Mouse (Mus musculus) spleen, postnatal 4 days (tissue): ENCODE measurements around the gene Tsga10ip.
A peak's percentile ranks its signal among the peaks of the same experiment; 100 is the strongest.
"Not testable (repeated sequence)": the region's sequence is repeated elsewhere in the genome, so short reads cannot be mapped to it uniquely, and the experiment has no call there.

Experiments
- DNase-seq, 2 experiments: peaks; one replicate each; pipeline ENCODE4 v3.0.0; 2022; ENCODE audit warnings: low spot score in 2 of 2

Gene Tsga10ip

DNA sequence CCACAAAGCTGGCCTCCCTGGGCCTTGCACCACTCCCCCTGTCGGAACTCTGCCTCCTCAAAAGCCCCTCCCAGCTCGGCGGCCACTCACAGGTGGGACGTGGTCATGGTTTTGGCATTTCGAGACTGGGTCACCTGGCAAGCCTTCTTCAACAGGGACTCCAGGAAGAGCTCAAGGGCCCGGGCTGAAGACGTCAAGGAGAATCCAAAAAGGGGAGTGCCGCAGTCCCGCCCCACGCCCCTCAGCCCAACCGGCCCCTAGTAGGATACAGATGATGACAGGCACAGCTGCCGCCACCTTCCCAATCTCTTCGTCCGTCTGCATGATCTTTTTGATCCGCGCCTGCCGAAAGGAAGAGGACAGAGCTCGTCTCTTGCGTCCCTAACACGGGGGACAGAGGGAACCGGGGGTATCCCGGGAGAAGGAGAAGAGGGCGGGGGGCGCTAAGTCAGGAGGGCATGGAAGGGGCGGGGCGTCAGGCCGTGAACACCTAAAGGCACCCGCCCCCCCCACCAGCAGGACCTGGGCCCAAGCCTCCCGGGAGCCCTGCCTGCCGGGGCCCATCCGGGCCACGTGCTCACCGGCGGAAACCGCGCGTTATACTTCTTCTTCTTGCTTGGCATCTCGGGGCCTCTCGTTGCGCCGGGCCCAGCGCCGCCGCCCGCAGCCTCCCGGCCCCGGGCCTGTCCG, 21.9 kb upstream of the Tsga10ip start:
- peak; percentile 67 to 86 for DNase-seq

DNA sequence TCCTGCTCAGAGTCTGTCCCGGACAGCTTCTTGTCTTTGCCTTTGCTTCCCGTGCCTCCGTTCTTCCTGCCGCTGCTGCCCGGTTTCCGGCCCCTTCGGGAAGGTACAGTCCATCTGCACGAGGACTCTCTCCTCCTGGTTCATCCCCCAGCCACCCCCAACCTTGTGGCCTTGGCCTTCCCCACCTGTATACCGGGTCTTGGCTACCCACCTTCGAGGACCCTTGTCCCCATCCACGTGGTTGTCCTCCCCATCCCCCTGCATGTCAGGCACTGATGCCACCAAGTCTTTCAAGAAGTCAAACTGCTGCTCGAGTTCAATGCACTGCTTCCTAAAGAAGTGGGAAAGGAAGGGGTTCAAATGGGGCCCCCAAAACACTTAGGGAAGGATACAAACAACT, 21.2 kb upstream of the Tsga10ip start:
- peak in 1 of 2 experiments; percentile 65 for DNase-seq

DNA sequence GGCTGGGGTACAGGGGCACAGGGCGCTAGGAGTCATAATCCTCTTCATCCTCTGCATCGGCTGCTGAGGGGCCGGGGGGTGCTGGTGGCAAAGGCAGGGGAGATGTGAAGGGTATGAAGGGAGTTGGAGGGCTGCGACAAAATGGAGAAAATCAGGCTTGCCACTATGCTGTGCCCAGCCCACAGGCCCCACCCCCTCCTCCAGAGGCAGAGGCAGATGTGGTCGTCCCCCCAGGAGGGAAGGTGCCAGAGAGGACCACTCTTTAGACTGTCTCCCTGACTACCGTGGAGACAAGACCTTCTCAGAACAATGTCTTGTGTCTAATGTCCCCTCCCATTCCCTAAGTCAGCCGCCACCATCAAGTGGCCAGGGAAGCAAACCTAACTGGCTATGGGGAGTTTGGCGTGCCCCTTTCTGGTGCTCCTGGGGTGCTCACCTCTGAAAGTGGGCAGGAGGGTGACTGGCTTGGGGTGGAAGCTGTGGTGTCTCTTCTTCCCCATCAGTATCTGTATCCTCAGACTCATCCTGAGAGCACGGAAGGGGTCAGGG, 20.6 kb upstream of the Tsga10ip start:
- DNase-seq, result no peak

DNA sequence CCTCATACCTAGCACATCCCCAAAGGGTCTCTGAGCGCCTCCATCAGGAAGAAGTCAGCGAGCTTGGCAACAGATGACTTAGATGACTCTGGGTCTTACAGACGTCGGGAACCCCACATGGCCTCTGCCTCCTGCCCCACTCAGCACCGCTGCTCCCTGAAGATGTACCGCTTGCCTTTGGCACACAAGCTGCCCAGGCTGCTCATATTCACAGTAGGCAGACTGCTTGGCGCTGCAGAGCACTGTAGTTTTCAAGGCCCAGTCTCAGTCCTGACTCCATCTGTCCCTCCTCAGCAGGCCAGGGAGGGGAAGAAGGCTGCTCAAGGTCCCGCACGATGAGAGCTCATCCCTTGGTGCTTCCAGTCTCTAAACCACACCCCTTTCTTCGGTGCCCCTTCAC, 19.9 kb upstream of the Tsga10ip start:
- DNase-seq, result no peak

DNA sequence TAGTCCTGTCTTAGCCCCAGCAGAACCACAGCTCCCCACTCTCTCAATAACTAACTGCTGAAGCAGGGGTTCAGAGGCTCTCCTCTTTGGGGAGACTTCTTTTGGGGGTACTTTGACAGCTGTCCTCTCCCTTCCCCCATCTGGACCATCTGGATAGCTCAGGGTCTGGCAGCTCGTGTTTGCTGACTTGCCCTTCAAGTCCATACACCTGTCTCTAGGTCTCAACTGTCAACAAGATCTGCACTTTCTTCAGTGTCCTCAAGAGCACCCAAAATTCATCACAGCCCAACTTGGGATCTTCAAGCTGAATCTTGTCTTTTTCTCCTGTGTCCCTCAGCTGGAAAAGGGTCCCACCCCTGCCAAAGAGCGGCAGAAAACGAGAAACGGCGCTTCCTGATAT, 19.5 kb upstream of the Tsga10ip start:
- no peak for DNase-seq

DNA sequence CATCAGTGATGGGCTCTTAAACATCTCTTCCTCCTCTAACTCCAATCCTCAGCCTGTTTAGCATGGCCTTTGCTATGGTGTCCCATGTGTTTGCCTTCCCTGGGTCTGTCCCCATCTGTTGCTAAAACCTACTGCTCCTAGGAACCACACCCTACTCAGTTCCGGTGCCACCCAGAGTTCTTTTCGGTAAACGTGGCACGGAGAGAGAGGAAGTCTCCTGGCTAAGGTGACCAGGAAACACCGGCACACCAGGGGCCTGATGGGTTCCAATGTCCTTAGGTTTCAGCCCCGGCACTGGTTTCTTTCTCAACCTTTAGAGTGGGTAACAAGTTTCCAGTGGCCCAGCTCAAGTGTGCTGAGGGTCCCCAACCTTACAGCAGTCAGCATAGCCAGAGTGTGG, 18.3 kb upstream of the Tsga10ip start:
- DNase-seq, result no peak

DNA sequence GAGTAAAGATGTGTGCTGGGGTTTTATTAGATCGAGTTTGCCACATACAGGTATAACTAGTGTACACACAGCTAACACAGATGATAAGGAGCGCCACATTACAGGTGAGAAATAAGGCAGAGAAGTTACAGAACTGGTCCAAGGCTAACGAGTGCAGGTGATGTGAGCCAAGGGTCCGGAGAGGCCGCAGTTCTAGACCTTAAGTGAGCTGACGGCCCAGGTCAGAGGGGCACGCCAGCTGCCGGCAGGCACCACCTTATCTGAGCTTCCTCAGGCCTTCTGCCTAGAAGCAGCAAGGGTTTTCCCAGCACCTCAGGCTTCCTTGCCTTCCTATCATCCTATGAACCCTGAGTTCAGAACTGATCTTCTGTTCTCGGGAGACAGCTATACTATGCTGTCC, 17.3 kb upstream of the Tsga10ip start:
- DNase-seq, result no peak

DNA sequence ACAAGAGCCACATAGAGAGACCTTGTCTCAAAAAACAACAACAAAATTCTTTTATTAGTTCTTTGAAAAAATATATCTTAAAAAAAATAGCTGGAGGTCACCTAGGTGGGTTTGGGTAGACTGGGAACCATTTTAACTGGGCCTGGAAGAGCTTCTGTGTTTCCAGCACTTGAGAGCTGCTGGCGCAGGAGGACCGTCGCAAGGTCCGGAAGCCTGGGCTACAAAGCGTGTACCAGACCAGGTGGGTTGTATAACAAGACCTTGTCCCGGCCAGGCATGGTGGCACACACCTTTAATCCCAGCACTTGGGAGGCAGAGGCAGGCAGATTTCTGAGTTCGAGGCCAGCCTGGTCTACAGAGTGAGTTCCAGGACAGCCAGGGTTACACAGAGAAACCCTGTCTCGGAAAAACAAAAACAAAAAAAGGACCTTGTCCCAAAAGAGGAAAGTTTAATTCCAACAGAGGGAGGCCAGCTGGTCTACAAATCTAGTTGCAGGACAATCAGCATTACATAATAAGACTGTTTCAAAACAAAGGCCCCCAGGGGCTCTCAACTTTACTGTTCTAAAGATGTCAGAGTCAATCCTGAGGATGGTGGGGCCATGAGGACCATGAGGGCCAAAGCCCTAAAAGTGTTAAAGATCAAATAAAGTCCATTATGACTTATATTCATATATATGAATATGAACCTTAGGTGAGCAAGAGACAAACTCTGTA, 16.6 kb upstream of the Tsga10ip start:
- no peak for DNase-seq

DNA sequence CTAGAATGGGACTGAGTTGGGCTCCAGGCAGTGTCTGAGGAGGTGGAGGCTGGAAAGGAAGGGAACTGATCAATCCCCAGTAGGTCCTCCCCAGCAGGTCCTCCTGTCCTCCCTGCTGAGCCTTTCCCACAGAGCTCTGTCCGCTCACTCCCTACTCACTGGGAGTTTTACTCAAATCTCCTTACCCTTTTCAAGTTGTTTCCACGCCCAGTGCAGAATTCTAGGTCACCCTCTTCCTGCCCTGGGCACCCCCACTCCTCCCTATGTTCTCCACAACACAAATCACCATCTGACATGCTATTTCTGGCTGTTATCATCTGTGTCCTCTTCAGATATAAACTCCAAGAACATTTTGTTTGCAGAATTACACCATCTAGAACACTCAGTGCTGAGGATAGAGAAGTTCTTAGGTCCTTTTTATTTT, 12.2 kb upstream of the Tsga10ip start:
- DNase-seq, result no peak

DNA sequence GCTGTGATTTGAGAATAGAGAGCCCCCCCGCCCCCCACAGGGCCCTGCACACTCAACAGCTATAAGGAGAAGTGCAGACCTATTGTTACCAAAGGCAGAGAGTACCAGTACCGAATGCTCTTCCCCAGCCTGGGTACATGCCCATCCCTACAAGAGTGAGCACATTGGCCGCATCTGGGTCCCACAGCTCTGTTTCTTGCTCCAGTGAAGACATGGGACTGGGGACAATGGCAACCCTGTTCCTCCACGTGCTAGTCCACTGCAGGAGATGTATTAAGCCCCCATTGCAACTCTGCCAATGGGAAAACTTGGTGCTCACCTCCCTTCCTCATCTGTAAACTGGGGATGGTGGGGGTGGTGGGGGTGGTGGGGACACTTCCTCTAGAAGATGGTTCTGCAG, 11.5 kb upstream of the Tsga10ip start:
- DNase-seq, result no peak

DNA sequence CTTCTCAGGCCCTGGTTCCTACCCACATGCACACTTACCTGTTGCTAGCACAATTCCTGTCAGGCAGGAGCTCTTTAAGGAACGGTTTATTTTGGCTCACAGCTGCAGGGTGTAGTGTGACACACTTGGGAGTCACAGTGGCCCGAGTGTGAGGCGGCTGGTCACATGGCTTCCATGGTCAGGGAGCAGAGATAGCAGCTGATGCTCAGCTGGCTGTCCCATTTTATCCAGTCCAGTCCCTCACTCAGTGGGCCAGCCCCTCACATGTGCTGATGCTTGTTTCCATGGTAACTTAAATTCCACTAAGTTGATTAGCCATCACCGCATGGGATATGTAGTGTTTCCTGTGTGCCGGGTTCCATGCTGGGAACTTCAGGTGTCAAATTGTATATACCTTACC, 9.6 kb upstream of the Tsga10ip start:
- DNase-seq, result no peak

DNA sequence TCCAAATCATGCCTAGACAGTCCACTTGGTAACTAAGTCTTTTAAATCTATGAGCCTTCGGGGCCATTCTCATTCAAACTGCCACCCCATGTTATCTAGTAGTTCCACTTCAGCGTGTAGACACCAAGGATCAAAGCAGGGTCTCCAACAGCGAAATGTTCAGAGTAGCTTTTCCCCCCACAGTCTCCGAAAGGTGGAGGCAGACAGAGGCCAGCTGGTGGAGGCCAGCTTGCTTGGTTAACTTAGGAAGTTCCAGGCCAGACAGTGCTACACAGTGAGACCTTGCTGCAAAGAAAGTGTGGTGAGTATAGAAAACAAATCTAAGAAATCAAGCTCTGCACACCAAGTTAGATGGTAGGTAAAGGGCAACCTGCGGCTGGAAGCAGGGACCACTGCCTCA, 8.3 kb upstream of the Tsga10ip start:
- DNase-seq, result no peak

DNA sequence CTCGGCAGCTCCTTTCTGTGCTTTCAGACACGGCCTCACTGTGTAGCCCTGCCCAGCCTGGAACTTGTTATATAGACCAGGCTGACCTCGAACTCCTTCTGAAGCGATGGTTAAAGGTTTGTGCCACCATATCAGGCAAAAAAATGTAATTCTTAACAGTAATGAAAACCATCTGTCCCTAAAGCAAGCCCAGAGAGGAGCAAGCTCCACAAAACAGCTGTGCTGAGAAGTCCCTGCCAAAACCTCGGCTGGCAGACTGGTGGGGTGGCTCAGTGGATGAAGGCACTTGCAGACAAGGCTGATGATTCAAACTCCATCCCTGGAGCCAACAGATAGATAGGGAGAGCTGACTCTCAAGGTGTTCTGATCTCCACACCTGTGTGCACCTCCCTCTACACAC, 6.7 kb upstream of the Tsga10ip start:
- DNase-seq, result no peak

DNA sequence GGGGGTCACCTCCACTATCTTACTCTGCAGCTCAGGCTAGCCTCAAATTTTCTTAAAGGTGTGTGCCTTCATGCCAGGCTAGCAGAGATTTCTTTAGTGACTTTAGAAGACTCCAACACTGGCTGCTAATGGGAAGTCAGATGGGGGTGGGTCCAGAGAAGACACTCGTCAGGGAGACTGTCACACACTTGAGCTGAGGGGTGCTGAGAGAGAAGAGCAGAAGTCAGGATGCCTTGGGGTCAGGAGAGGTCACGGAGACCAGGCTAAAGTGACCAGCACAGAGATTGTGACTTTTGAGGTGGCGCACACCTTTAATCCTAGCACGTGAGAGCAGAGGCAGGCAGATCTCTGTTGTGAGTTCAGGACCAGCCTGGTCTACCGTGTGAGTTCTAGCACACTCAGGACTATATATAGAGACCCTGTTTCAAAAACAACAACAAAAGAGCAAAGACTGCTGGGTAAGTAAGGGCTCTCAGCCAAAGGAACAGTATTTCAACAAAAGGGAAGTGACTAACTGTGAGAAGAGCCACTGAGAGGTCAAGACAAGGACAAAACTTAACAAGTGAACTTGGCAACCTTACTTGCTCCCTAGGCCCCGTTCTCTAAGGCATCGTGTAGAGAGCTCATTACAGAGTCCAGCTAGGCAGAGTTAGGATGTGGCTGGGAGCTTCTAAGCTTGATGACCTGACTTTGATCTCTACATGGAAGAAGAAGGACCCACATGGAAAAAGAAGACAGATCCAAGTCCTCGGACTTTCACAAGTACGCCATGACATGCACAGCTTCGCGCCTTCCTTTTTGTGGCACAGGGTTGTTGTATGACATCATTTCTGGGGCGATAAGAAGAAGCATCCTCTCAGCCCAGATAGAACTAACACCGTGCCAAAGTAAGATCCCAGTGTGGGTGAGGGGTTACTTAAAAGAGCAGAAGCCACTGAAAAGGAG, 6.0 kb upstream of the Tsga10ip start:
- DNase-seq, result no peak

DNA sequence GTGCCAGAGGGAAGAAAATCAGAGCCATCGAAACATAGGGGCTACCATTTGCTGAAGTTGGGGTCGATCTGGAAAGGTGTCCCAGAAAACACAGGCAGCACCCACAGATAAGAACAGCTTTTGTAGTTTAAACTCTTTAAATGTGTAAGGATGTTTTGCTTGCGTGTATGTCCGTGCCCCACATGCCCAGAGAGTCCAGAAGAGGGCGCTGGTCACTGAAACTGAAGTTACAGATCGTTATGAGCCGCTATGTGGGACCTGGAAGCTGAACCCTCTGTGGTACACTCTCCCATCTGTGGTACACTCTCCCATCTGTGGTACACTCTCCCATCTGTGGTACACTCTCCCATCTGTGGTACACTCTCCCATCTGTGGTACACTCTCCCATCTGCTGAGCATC, 4.8 kb upstream of the Tsga10ip start:
- peak; percentile 75 to 85 for DNase-seq

DNA sequence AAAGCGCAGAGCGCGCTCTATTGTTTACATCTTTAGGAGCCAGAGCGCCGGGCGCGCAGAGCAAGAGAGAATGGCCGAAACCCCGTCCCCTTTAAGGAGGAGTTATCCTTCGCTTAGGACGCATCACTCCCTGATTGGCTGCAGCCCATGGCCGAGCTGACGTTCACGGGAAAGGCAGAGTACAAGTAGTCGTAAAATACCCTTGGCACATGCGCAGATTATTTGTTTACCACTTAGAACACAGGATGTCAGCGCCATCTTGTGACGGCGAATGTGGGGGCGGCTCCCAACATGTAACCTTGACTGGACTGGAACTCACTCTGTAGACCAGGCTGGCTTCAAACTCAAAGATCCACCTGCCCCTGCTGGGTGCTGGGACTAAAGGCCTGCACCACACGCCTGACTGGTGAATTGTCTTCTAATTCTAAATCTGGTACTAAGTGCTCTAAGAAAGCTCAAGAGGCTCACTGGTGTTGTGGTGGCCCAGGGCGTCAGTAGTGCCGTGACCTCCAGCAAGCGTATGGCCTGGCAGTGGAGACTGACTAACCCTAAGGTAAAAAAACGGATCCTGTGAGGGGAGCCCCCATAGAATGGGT, 4.3 kb upstream of the Tsga10ip start:
- DNase-seq, result peak in 1 of 2 experiments; percentile 46

DNA sequence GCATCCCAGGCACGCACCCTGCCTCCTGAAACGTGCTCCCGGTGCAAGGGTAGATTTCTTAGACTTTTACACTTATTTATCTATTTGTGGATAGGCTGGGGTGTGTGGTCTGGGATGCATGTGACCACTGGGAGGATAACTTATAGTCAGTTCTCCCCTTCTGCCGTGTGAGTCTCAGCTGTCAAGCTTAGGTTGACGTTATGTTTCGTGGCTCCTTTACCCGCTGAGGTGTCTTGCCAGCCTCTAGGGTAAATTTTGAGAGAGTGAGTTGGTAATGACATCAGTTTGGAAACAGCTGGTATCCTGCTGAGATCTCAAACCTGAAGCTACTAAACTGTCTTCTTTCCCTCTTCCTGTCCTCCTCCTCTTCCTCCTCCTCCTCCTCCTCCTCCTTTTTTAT, 3.6 kb upstream of the Tsga10ip start:
- DNase-seq, result no peak

DNA sequence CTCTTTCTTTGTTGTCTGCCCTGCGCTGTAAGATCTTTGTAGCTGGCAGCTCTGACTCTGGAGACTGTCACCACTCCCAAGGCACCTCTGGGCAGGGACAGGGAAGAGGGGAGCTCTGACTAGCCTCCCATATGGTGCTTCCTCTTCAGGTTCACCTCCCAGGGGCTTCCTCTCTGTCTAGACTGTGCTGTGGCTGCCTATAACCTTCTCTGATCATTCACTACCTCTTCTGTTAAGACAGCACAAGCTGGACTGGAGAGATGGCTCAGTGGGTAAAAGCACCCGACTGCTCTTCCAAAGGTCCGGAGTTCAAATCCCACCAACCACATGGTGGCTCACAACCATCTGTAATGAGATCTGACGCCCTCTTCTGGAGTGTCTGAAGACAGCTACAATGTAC, 1.3 kb downstream of the Tsga10ip start:
- DNase-seq, result not testable (repeated sequence)

DNA sequence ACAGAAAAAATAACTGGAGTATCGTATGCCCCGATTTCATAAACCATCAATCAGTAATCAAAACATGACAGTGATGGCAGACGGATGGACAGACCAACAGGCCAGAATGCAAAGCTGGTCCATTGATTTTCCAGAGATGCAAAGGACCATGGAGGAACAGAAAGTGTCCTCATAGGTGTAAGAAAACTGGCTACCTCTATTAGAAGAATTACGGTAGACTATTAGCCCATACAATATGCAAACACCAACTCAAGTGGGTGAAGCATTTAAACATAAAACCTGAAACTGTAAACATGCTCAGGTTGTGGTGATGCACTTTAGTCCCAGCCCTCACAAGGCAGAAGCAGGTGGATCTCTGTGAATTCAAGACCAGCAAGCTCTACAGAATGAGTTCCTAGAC, 7.0 kb downstream of the Tsga10ip start:
- DNase-seq, result no peak

DNA sequence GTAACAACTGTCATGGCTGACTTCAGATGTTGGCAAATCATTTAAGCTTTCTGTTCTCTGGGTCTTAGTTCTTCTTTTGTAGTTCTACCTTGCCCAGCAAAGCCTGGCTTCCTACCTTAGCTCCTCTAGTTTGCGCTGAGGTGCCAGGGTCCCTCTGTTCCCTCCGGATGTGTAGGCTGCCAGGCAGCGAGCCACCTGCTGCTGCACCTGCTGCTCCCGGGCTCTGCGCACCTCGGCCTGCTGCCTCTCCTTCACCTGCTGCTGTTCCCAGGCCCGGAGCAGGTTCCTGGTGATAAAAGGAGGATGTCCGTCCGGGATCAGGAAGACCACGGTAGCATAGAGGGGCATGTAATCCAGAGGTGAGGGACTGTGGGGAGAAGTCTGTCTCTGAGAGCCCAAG, 8.2 kb downstream of the Tsga10ip start:
- DNase-seq, result no peak

DNA sequence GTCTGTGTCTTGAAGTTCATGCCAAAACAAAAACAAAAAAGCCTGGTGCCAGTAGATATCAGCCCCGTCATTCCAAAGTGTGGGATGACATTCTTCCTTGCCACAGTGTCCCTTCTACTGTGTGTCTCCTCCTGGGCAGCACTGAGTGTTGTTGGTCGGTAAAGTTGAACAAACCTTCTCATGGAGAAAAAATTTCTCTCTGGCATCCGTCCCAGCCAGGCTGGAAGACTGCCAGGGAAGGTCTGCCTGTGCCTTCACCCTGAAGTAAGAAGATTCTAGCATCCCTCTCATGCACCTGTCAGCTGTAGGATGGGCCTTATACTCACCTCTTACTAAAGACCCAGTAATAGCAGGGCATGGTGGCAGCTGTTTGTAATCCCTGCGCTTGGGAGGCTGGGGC, 9.4 kb downstream of the Tsga10ip start:
- DNase-seq, result no peak

DNA sequence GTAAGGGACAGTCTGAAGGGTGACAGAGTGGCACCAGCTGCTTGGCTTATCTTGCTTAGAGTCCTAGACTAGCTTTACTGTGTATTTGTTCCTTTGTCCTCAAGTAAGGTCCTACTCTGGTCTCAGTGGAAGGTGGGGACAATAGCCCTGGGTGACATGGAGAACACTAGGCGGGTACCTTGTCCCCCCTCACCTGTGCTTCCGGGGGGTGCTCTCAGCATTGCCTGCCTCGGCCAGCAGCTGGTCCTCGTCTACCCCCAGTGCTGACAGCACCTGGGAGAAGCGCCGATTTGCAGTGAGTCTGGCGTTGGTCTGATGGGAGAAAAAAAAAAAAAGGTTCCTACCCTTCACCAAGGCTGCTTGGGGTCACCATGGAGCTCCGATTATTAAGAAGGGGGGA, 11.9 kb downstream of the Tsga10ip start:
- DNase-seq, result no peak
